Mouse (Mus musculus) megakaryocyte, adult 5-6 weeks (primary cell): ENCODE results near the gene Col1a2. TPM values are rescaled to one million over a fixed set of nuclear protein-coding genes. Genes with fewer than 3 reads are reported as not detected.

Experiments used
- ATAC-seq: 2 replicates; pipeline ENCODE4 v1.8.0; 2016; ENCODE audit warnings: mild to moderate bottlenecking, inconsistent platforms; ENCODE audit not compliant: poor library complexity, severe bottlenecking
- total RNA-seq, 2 experiments: library from RNA; stranded (forward) in 1 of 2; stranded (reverse) in 1 of 2; fragments of 153-499, 151-499 nt in 1 of 2; fragments of 221-1000, 200-1000 nt in 1 of 2; gene quantifications; 2 replicates each; pipeline versions ENCODE4 v1.2.3 to v1.2.4; 2015 to 2017

The Col1a2 gene
- total RNA-seq, 2 experiments from 2014 or later, result 1.1 to 1.2 TPM

DNA sequence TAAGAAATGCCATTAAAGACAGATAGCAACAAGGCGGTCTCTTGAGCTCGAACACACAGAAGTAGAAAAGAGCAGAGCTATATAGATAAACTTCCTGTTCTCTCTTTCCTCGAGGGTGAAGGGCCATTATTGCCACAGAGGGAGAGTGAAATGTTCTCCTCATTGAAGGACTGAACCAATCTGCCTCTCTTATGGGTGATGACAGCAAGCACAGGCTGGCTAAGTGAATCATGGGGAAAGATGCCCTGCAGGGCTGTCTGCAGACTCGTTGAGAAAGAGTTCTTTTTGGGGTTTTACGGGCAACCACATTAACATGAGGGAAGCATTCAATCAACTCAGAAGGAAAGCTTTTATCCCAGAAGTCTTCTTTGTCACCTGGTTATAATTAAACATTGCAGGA is 75.0 kb downstream of the Col1a2 start:
- ATAC-seq, result peak; percentile 57

DNA sequence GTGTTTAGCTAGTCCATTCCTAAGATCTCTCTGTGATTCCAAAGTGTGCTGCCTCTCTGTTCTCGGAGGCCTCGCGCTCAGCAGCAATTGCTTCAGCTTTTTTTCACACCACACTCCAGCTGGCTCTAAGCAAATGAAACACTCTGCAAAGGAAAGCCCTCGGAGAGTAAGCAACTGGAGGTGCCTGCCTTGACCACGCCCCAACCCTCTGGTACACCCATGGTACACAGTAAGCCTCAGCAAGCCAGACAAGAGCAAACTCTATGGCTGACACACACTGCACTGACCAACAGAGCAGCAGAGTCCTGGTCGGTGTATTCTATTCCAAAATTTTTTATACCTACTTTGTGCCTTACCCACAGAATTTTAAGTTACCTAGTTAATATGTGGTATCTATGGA is 78.9 kb downstream of the Col1a2 start:
- no peak for ATAC-seq

DNA sequence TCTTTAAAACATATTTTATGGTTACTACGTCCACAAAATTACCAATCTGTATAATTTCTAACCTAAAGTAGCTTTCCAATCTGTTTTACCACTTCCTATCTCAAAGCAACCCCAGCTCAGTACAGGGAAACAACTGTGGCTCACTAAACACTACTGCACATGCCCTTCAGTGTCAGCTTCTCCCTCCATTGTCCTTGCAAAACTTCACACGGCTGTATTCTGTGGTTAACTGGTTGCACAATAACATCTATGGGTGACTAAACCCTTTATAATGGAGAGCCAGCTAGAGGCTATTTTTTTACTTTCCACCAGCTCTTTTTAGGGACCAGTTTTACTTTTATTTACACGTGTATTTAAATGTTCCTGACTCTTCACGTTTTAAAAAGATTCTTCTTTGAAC is 83.3 kb downstream of the Col1a2 start:
- peak; percentile 93 for ATAC-seq

DNA sequence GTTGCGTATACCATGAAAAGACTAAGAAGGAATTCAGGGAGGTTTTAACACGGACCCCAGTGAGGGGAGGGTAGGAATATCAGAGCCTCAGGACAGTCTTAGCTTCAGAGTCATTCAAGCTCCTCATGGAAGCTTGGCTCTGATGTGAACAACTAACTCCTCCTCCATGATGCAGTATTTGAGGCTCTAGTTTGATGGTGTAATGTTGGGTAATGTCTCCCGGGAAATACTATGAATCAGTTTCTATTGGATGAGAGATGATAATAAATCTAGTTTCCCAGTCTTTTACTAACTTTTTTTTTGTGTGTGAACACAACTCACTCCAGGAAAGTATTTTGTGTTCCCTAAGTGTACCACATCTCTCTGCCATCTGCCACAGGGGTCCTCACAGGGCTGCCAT is 84.1 kb downstream of the Col1a2 start:
- ATAC-seq, result no peak

DNA sequence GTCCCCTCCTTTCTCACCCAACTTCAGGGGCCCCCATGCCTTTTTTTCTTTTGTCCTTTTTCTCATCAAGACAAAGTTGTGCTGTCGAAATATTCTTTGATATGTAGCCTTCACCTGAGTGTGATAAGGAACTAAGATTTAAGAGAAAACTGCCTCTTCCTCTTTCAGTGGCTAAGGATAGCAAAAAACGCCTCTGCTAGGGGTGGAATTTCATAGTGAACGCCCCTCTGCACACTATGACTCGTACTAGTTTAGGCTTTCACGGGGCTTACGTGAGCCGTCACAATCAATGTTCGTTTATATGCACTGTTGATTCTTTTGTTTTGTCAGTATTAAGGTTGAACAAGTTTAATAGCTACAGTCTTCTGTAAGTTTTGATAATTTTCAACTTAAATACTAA is 85.5 kb downstream of the Col1a2 start:
- peak; percentile 61 for ATAC-seq

Other genes starting within 250 kb of the Col1a2 start
- gene Casd1, start 96.0 kb downstream of the Col1a2 start, total RNA-seq (2015), result 28.1 and 31.5 TPM in 2 replicates
- gene Casd1, start 96.0 kb downstream of the Col1a2 start, total RNA-seq (2017), result 62.1 and 68.1 TPM in 2 replicates
- 0.21 TPM in 1 of 2 replicates, not detected in the other for gene Sgce, start 242.4 kb downstream of the Col1a2 start, total RNA-seq (2015)
- 0.49 TPM in 1 of 2 replicates, not detected in the other for gene Sgce, start 242.4 kb downstream of the Col1a2 start, total RNA-seq (2017)
- gene Peg10, start 242.5 kb downstream of the Col1a2 start, total RNA-seq (2015), result not detected in 2 replicates
- gene Peg10, start 242.5 kb downstream of the Col1a2 start, total RNA-seq (2017), result not detected in 2 replicates